Mouse (Mus musculus): Measurements from ENCODE around the gene Atad1. TPM values are rescaled to one million over a fixed set of nuclear protein-coding genes. Genes with fewer than 3 reads are reported as not detected.
"Not testable (repeated sequence)": the region's sequence is repeated elsewhere in the genome, so short reads cannot be mapped to it uniquely, and the experiment has no call there.

Gene Atad1
- total RNA-seq (2014; rRNA removed; ENCODE audit: low replicate concordance) (107 and 138 TPM in 2 replicates), polyA plus RNA-seq (2015; fragmentation: Nextera tagmentation; extraction: Ambion mirVana) (55.5 and 61.5 TPM in 2 replicates)

GRCm38 (mm10) chr19:32739686-32740085 lies at the start of gene Atad1:
Atad1 (minus strand) TSS chr19:32739786.
- no peak for TF ChIP-seq CTCF (IDR thresholded peaks at IDR 0.05; ENCODE audit: low read depth)
- no peak for TF ChIP-seq EP300 (IDR thresholded peaks at IDR 0.05; ENCODE audit: low read depth)
- Histone ChIP-seq H3K9ac (replicated peaks; ENCODE audit: low read depth, low read length) (no peak within 1 kb of the TSS), H3K4me1 (ENCODE audit: control insufficient read depth, insufficient read depth) (no peaks in the 10 kb centered on the region), H3K27ac (ENCODE audit: low read depth) (no peak within 1 kb of the TSS; the same call in 1 of the 2 replicates), H3K4me2 (ENCODE audit: low read depth, low read length) (no peak within 1 kb of the TSS), H3K9me3 (replicated peaks; ENCODE audit: control insufficient read depth, low read length) (no peaks in the 10 kb centered on the region), H3K36me3 (replicated peaks; ENCODE audit: control insufficient read depth, insufficient read depth, low read length) (no peaks in the 10 kb centered on the region), H3K4me3 (ENCODE audit: low read depth, low read length) (no peak within 1 kb of the TSS), H3K27me3 (ENCODE audit: control insufficient read depth, insufficient read depth, low read length) (no peaks in the 10 kb centered on the region)
- DNase-seq (ENCODE audit: low spot score) (no peak), ATAC-seq (ENCODE audit: insufficient read depth, low read depth) (no peak)
- WGBS, result 89% methylated on average over 4 of the region's 4 CpGs

GRCm38 (mm10) chr19:32788016-32788415 lies 48.4 kb upstream of the Atad1 start:
- WGBS, result 81% methylated on average over 3 of the region's 3 CpGs
- not testable (repeated sequence) for H3K4me2 ChIP-seq (ENCODE audit: low read depth, low read length)

GRCm38 (mm10) chr19:32787388-32787787 lies 47.8 kb upstream of the Atad1 start:
- DNase-seq (ENCODE audit: low spot score), result peak; percentile 29
- H3K4me1 ChIP-seq (ENCODE audit: control insufficient read depth, insufficient read depth), result peaks cover 24% of the 10 kb centered on the region
- not testable (repeated sequence) for H3K36me3 ChIP-seq (replicated peaks; ENCODE audit: control insufficient read depth, insufficient read depth, low read length); ATAC-seq (ENCODE audit: insufficient read depth, low read depth); H3K4me3 ChIP-seq (ENCODE audit: low read depth, low read length); H3K27me3 ChIP-seq (ENCODE audit: control insufficient read depth, insufficient read depth, low read length); H3K4me2 ChIP-seq (ENCODE audit: low read depth, low read length); H3K9me3 ChIP-seq (replicated peaks; ENCODE audit: control insufficient read depth, low read length); H3K27ac ChIP-seq (ENCODE audit: low read depth); H3K9ac ChIP-seq (replicated peaks; ENCODE audit: low read depth, low read length)
- 35% methylated on average over 4 of the region's 4 CpGs for WGBS

More at GRCm38 (mm10) chr19:32788016-32788415, 48.4 kb upstream of the Atad1 start:
- not testable (repeated sequence) for H3K36me3 ChIP-seq (replicated peaks; ENCODE audit: control insufficient read depth, insufficient read depth, low read length); ATAC-seq (ENCODE audit: insufficient read depth, low read depth); H3K9me3 ChIP-seq (replicated peaks; ENCODE audit: control insufficient read depth, low read length); H3K9ac ChIP-seq (replicated peaks; ENCODE audit: low read depth, low read length); DNase-seq (ENCODE audit: low spot score); H3K4me3 ChIP-seq (ENCODE audit: low read depth, low read length); H3K27ac ChIP-seq (ENCODE audit: low read depth); H3K27me3 ChIP-seq (ENCODE audit: control insufficient read depth, insufficient read depth, low read length)
- H3K4me1 ChIP-seq (ENCODE audit: control insufficient read depth, insufficient read depth), result peaks cover 24% of the 10 kb centered on the region

- Histone ChIP-seq H3K9me3 (replicated peaks; ENCODE audit: control insufficient read depth, low read length) (no peaks in the 10 kb centered on the region), H3K4me2 (ENCODE audit: low read depth, low read length) (no peak overlapping the region), H3K27ac (ENCODE audit: low read depth) (no peak overlapping the region), H3K9ac (replicated peaks; ENCODE audit: low read depth, low read length) (no peak overlapping the region), H3K4me3 (ENCODE audit: low read depth, low read length) (no peak overlapping the region), H3K27me3 (ENCODE audit: control insufficient read depth, insufficient read depth, low read length) (no peaks in the 10 kb centered on the region), H3K4me1 (ENCODE audit: control insufficient read depth, insufficient read depth) (no peaks in the 10 kb centered on the region), H3K36me3 (replicated peaks; ENCODE audit: control insufficient read depth, insufficient read depth, low read length) (no peaks in the 10 kb centered on the region)
- ATAC-seq (ENCODE audit: insufficient read depth, low read depth), result no peak
- TF ChIP-seq CTCF (IDR thresholded peaks at IDR 0.05; ENCODE audit: low read depth), result no peak
- TF ChIP-seq EP300 (IDR thresholded peaks at IDR 0.05; ENCODE audit: low read depth), result no peak
- WGBS, result 83% methylated on average over 5 of the region's 5 CpGs
- no peak for DNase-seq (ENCODE audit: low spot score)
These were observed 41.9 kb upstream of the Atad1 start for GRCm38 (mm10) chr19:32781305-32782071.

GRCm38 (mm10) chr19:32779131-32779530 lies 39.5 kb upstream of the Atad1 start:
- H3K4me2 ChIP-seq (ENCODE audit: low read depth, low read length), result no peak overlapping the region

GRCm38 (mm10) chr19:32778411-32778810 lies 38.8 kb upstream of the Atad1 start:
- Histone ChIP-seq H3K4me1 (ENCODE audit: control insufficient read depth, insufficient read depth) (no peaks in the 10 kb centered on the region), H3K9me3 (replicated peaks; ENCODE audit: control insufficient read depth, low read length) (no peaks in the 10 kb centered on the region), H3K9ac (replicated peaks; ENCODE audit: low read depth, low read length) (no peak overlapping the region), H3K36me3 (replicated peaks; ENCODE audit: control insufficient read depth, insufficient read depth, low read length) (no peaks in the 10 kb centered on the region), H3K4me2 (ENCODE audit: low read depth, low read length) (no peak overlapping the region), H3K4me3 (ENCODE audit: low read depth, low read length) (no peak overlapping the region), H3K27me3 (ENCODE audit: control insufficient read depth, insufficient read depth, low read length) (no peaks in the 10 kb centered on the region), H3K27ac (ENCODE audit: low read depth) (0 out of 2 replicates have a peak overlapping the region, but pooled peaks have one; percentile 31)
- ATAC-seq (ENCODE audit: insufficient read depth, low read depth) (no peak), DNase-seq (ENCODE audit: low spot score) (no peak)
- WGBS, result 24% methylated on average over 2 of the region's 2 CpGs
- TF ChIP-seq EP300 (IDR thresholded peaks at IDR 0.05; ENCODE audit: low read depth) (no peak), CTCF (IDR thresholded peaks at IDR 0.05; ENCODE audit: low read depth) (no peak)

More at GRCm38 (mm10) chr19:32779131-32779530, 39.5 kb upstream of the Atad1 start:
- no peak for DNase-seq (ENCODE audit: low spot score)
- no peaks in the 10 kb centered on the region for H3K9me3 ChIP-seq (replicated peaks; ENCODE audit: control insufficient read depth, low read length)
- no peak overlapping the region for H3K9ac ChIP-seq (replicated peaks; ENCODE audit: low read depth, low read length)
- 58% methylated on average over 3 of the region's 3 CpGs for WGBS
- no peak for ATAC-seq (ENCODE audit: insufficient read depth, low read depth)
- no peaks in the 10 kb centered on the region for H3K27me3 ChIP-seq (ENCODE audit: control insufficient read depth, insufficient read depth, low read length)
- TF ChIP-seq EP300 (IDR thresholded peaks at IDR 0.05; ENCODE audit: low read depth), result no peak
- TF ChIP-seq CTCF (IDR thresholded peaks at IDR 0.05; ENCODE audit: low read depth), result no peak
- no peaks in the 10 kb centered on the region for H3K4me1 ChIP-seq (ENCODE audit: control insufficient read depth, insufficient read depth)
- no peak overlapping the region for H3K4me3 ChIP-seq (ENCODE audit: low read depth, low read length)
- H3K27ac ChIP-seq (ENCODE audit: low read depth), result no peak overlapping the region
- H3K36me3 ChIP-seq (replicated peaks; ENCODE audit: control insufficient read depth, insufficient read depth, low read length), result no peaks in the 10 kb centered on the region
